Mouse (Mus musculus) adrenal gland, postnatal 4 days (tissue): ENCODE results near the gene Sowaha. TPM values are rescaled to one million over a fixed set of nuclear protein-coding genes. Genes with fewer than 3 reads are reported as not detected.
A peak's percentile ranks its signal among the peaks of the same experiment; 100 is the strongest.

Source experiments
- DNase-seq, 2 experiments: peaks; one replicate each; pipeline ENCODE4 v3.0.0; 2021 to 2022; ENCODE audit warnings: low spot score in 2 of 2, mixed read lengths in 2 of 2
- long read RNA-seq, 2 experiments: library from polyadenylated mRNA; stranded (forward); transcript quantifications; one replicate each; pipeline ENCODE4 v2.0.0; 2021
- total RNA-seq, 2 experiments: library from RNA; stranded (reverse); gene quantifications; 2 replicates each; pipeline ENCODE4 v1.2.3; 2021

The Sowaha gene
- 1 to 10 TPM; 1.7 to 2.2 TPM for total RNA-seq
- long read RNA-seq, experiment 1, partial matches to known transcripts: 0 of 3 reads
- long read RNA-seq, experiment 1, other reads (novel, unspliced or antisense): 0 of 3 reads
- long read RNA-seq, experiment 2, transcript Sowaha-201 (1 exons, 3,702 nt): major isoform, 14 of 14 reads
- long read RNA-seq, experiment 2, partial matches to known transcripts: 0 of 14 reads
- long read RNA-seq, experiment 2, other reads (novel, unspliced or antisense): 0 of 14 reads

DNA sequence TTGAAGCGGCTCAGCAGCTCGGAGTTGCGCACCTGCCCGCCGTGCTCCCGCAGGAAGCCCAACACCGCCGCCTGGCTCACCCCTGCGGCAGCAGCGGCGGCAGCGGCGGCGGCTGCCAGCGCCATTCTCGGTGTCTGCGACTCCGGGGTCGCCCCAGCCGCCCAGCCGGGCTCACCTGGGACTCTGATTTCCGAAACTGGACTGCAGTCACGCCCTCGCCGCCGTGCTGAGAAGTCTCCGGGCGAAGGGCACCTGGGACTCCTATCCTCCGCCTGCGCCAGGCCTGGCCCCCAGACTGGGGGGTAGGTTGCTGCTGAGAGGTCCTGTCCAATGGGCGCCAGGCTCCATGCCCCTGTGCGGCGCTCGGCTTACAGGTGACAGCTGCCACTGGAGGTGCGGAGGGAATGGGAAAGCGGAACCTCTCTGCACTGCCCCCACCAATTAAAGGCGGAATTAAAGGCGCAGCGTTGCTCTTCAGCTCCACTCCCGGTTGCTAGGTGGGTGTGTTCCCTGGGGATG is at the start of gene Sowaha, which contains the start of gene Gm9945:
Sowaha (minus strand) TSS at position 492 of the 519 bp plus-strand sequence.
Gm9945 (plus strand) TSS at position 384 of the 519 bp plus-strand sequence.
- DNase-seq: no peak

DNA sequence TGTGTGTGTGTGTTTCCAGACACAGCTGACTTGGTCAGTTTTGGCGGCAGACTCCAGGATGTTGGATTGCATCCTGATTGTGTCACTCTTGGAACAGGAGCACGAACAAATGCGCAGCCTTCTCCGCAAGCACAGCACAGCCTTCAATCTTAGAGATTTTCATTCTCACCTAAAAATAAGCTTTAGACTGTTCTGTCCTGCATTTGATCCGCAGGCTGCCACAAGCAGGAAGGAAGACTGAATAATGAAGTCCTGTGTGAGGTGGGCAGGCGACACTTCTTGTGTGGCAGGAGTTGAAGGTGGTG is 49.1 kb upstream of the Sowaha start:
- no peak for DNase-seq

GRCm38 (mm10) chr11:53528397-53529252 is 48.6 kb upstream of the Sowaha start:
- DNase-seq: no peak

DNA sequence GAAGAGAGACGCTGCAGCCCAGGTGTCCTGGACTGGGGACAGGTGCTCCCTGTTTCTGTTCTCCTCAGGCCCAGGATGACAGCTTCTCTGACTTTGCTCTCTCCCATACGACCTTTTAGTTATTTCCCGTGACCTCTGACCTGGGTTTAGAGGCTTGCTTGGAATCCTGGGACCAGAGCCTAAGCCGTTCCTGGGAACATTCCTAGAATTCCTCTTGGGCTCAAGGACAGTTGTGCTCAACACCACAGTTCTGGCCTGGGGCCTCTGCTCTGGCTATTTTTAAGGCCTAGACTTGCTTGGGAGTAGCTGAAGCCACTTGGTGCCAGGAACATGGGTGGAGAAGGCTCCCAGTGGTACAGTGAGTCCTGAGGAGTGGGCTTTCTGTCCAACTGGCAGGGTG is 45.4 kb upstream of the Sowaha start:
- no peak for DNase-seq

DNA sequence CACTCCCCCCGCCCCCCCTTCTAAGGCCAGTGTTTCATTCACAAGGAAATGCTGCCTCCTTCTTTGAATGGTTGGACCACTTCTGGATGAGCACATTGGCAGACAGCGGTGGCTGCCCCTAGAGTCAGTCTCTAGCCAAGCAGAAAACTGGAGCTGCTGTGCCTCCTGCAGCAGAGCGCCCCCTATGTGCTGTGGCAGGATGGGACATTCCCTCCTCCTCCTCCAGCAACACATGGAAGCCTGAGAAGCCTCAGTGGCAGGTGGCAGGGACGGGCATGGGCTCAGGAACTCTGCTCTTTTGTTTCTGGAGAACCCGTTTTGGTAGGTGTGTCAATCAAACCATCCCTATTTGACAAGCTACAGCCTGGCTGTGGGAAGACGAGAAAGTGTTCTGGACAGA is 44.8 kb upstream of the Sowaha start:
- no peak for DNase-seq

- DNase-seq: no peak
These were observed 43.7 kb upstream of the Sowaha start for GRCm38 (mm10) chr11:53523545-53524405.

DNA sequence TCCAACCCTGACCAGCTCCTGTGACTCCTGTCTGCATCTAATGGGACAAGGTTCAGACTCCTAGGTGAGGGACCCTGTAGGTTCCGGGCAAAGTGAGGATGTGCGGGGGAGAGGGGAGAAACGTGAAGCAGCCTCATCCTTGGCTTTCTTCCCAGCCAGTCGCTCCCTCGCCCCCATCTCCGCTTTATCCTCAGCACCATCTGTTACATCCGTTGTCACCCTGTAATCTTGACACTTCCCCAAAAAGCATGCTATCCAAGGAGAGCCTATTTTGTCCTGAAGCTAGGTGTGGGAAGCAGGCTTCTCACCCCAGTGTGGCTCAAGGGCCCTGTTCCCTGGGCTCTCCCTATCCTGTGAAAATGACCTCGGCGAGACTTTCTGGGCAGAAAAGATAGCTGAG is 42.9 kb upstream of the Sowaha start:
- DNase-seq: no peak

DNA sequence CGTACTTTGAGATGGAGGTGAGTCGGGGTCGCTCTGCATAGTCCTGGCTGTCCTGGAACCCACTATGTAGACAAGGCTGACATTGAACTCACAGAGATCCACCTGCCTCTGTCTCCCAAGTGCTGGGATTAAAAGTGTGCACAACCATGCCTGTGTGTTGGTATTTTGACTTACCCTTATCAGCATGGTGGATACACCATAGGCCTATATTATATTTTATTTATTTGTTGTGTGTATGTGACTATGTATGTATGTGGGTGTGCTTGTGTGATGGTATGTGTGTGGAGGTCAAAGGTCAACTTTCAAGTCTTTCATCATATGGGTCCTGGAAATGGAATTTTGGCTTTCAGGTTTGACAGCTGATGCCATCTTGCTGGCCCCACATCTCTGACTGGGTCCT is 42.3 kb upstream of the Sowaha start:
- DNase-seq: no peak

- no peak for DNase-seq
These were observed 41.7 kb upstream of the Sowaha start for GRCm38 (mm10) chr11:53521821-53522131.

DNA sequence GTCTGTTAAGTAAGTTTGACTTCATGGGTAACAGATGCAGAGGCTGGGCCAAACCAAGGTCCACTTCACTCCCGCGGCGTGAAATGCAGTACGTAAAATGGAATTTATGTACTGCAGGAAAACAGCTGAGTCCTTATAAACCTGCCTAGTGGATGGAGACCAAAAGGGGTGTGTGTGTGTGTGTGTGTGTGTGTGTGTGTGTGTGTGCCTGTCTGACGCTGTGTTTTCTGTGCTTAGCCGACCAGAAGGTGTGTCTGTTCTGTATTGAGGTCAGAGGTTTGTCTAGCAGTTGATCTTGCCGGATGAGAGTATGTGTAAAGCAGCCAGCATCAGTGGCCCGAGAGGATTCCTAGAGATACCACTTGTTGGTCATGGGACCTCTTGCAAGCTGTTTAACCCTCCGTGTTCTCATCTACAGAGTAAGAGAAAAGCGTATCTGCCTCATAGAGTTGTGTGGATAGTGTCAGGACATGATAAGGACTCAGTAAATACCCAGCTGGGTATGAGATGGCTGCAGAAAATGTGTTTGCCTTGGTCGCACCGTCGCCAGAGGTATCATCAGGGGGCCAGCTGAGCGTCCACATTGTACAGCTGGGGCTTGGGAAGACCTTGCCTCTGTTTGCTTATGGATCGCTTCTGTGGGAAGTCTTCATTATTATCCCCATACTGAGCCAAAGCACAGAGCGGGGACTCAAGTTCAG is 41.2 kb upstream of the Sowaha start:
- DNase-seq: no peak

DNA sequence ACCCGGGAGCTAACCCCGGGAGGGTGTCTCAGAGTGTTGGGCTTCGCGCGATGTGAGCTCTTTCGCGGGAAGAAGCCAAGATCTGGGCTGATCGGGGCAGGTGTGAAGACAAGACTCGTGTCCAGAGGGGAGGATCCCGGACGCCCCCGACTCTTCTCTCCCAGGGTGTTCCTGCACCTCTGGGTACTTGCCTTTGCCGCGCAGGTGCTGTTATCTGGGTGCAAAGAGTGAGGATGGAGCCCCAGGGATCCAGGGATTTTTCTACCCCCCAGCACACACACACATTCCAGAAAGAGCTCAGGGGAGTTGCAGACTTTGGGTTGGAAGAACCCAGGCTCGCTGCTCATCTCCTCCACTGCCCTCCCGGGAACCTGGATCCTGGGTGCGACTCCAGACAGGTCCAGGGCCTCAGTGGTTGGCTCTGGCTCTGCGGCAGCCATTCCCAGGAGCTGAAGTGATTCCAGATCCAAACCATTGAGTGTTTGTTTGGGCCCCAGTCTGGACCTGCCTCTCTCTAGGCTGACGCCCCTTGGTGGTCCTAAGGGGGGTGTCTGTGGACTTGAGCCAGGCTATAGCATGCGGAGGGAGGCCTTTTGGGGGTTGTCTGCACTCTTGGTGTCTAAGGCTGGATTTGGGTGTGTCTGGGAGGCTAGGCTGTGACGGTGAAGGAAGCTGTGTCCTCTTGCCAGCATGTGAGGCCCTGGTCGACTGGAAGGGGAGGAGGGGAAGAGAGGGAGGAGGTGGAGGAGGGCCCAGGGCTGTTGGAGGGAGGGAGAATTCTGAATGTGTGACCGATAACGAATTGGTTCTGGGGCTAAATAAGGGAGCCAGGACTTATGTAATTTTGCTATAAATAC is 40.3 kb upstream of the Sowaha start:
- DNase-seq: no peak

GRCm38 (mm10) chr11:53519207-53520121 is 39.4 kb upstream of the Sowaha start, which contains the start of gene Sept8:
TSS of gene Sept8 (plus strand) at chr11:53519257.
- peak in 1 of 2 experiments; percentile 27 for DNase-seq

DNA sequence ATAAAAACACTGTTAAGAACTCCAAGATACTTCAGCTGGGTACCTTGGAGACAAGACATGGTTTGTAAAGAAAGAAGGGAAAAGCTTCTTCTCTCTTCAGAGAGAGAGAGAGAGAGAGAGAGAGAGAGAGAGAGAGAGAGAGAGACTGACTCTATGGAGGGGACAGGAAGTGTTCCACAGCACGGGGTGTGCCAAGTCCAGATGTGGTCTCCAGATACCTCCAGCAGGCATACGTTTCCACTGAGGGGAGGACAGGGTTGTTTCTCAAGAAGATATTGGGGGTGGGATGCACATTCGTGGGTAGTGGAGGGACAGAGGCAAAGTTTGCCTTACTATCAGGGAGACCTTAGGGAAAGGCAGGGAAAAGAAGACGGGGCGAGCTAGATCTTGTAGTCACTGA is 38.7 kb upstream of the Sowaha start:
- DNase-seq: no peak

GRCm38 (mm10) chr11:53516775-53517627 is 36.9 kb upstream of the Sowaha start:
- no peak for DNase-seq

GRCm38 (mm10) chr11:53510351-53510750 is 30.3 kb upstream of the Sowaha start:
- no peak for DNase-seq

DNA sequence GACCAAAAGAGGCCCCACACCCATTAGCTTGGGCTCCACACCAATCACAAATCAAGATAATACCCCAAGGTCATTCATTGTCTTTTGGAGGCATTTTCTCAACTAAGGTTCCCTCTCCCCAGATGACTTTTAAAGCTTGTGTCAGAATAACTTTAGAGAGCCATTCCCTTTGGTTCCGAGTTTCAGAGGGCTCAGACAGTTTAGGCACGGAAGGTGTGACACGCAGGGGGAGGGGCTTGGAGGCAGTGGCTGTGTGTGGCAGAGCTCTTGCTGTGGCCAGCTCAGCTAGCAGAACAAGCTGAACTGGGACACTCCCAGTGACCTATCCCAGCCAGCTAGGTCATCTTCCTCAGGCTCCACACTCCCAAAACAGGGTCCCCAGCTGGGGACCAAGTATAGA is 28.5 kb upstream of the Sowaha start:
- no peak for DNase-seq

DNA sequence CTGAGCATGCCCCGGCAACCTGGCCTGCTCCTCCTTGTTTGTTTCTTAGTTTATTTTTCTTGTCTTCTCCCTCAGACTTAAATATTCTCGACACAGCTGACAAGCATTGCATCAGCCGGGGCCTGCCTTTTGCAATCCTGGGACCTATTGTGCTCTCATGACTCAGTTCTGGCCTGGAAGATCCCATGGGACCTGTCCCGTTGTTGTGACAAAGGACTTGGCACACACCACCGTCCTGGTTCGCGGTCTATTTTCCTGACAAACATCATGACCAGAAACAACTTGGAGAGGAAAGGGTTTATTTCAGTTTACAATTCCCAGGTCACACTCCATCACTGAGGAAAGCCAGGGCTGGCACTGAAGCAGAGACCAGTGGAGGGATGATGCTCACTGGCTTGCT is 28.1 kb upstream of the Sowaha start:
- peak in 1 of 2 experiments; percentile 12 for DNase-seq
